8 mouse cellular contexts compared by ENCODE assay signal in genomic region chr1:172147835-172148278, GRCm38 (mm10). TPM values are rescaled to one million over a fixed set of nuclear protein-coding genes. Genes with fewer than 3 reads are reported as not detected.
DNase-seq lines count a peak whose midpoint lies in the region; ATAC-seq and TF ChIP-seq lines count a peak whose summit lies in the region.

TSS of gene Dcaf8 (plus strand) at chr1:172148084.

- 0 out of 2 replicates have a peak, but pooled peaks cover 5% of the 10 kb centered on the region for H3K4me1 ChIP-seq in embryonic facial prominence, embryonic 14.5 days (ENCODE audit: control insufficient read depth, insufficient read depth, low read length)
- peaks cover 3% of the 10 kb centered on the region; the same call in 1 of the 2 replicates for H3K4me1 ChIP-seq in heart, adult 2 months (ENCODE audit: control insufficient read depth, insufficient read depth, low read length)
- H3K4me1 ChIP-seq in limb, embryonic 13.5 days: peaks cover 29% of the 10 kb centered on the region
- peaks cover 23% of the 10 kb centered on the region for H3K4me1 ChIP-seq in midbrain, embryonic 16.5 days (ENCODE audit: control insufficient read depth, insufficient read depth, low read length)

- no peaks in the 10 kb centered on the region for H3K9me3 ChIP-seq in embryonic facial prominence, embryonic 14.5 days (ENCODE audit: control insufficient read depth, low read length)
- no peaks in the 10 kb centered on the region for H3K9me3 ChIP-seq in limb, embryonic 13.5 days
- no peaks in the 10 kb centered on the region for H3K9me3 ChIP-seq in midbrain, embryonic 16.5 days (replicated peaks; ENCODE audit: control insufficient read depth, low read length, poor library complexity, severe bottlenecking)

- intact Hi-C loops in heart, adult 2 months (cut with DNase I): loop anchor here (1.0 to 2.0 kb wide), 3 partner anchors 21 to 162 kb away; partner anchors contain the start of gene Pex19

- peak within 1 kb of the TSS; percentile 98 for H3K27ac ChIP-seq in embryonic facial prominence, embryonic 14.5 days (replicated peaks; ENCODE audit: low read depth, low read length)
- H3K27ac ChIP-seq in heart, adult 2 months: peak within 1 kb of the TSS; percentile 99
- H3K27ac ChIP-seq in limb, embryonic 13.5 days: peak within 1 kb of the TSS; percentile 95
- H3K27ac ChIP-seq in midbrain, embryonic 16.5 days (ENCODE audit: low read length): peak within 1 kb of the TSS; percentile 92

- peak within 1 kb of the TSS; percentile 61 for H3K4me2 ChIP-seq in embryonic facial prominence, embryonic 14.5 days (ENCODE audit: low read depth, low read length)
- H3K4me2 ChIP-seq in limb, embryonic 13.5 days (replicated peaks): peak within 1 kb of the TSS; percentile 72
- H3K4me2 ChIP-seq in midbrain, embryonic 16.5 days (ENCODE audit: low read length): peak within 1 kb of the TSS; percentile 92

- ATAC-seq in embryonic facial prominence, embryonic 14.5 days (ENCODE audit: low read depth): peak; percentile 99
- ATAC-seq in limb, embryonic 13.5 days (ENCODE audit: low FRiP score, low read depth): peak; percentile 99
- ATAC-seq in midbrain, embryonic 16.5 days: peak; percentile 99

- TF ChIP-seq CTCF in heart, adult 2 months (IDR thresholded peaks at IDR 0.05): no peak

- H3K4me3 ChIP-seq in embryonic facial prominence, embryonic 14.5 days (ENCODE audit: low read depth, low read length): peak within 1 kb of the TSS; percentile 98
- H3K4me3 ChIP-seq in heart, adult 2 months: peak within 1 kb of the TSS; percentile 100
- H3K4me3 ChIP-seq in limb, embryonic 13.5 days: peak within 1 kb of the TSS; percentile 90
- peak within 1 kb of the TSS; percentile 91 for H3K4me3 ChIP-seq in midbrain, embryonic 16.5 days (ENCODE audit: low read depth, low read length)

- peak within 1 kb of the TSS; percentile 100 for H3K9ac ChIP-seq in embryonic facial prominence, embryonic 14.5 days (ENCODE audit: low read depth, low read length)
- H3K9ac ChIP-seq in heart, adult 2 months (ENCODE audit: low read depth, low read length): peak within 1 kb of the TSS; percentile 100
- peak within 1 kb of the TSS; percentile 100 for H3K9ac ChIP-seq in limb, embryonic 13.5 days
- peak within 1 kb of the TSS; percentile 99 for H3K9ac ChIP-seq in midbrain, embryonic 16.5 days (ENCODE audit: low read depth, low read length)

- peak; percentile 95 for DNase-seq in 3T3-L1 (ENCODE audit: low read depth, low spot score)
- peak; percentile 96 to 97 for DNase-seq in adrenal gland, postnatal 4 days (ENCODE audit: low spot score in 2 of 2)
- peak; percentile 98 for DNase-seq in embryonic facial prominence, embryonic 14.5 days (ENCODE audit: low spot score)
- DNase-seq in heart, adult 2 months: peak; percentile 98 to 99
- peak; percentile 98 for DNase-seq in kidney, adult 8-10 months
- peak; percentile 96 to 99 for DNase-seq in spleen, postnatal 10 days (ENCODE audit: low spot score in 2 of 2)

- peak; percentile 51; the same call in 1 of the 2 replicates for TF ChIP-seq EP300 in heart, adult 2 months (IDR thresholded peaks at IDR 0.05; ENCODE audit: insufficient read depth, low read depth, low read length)

- peaks cover 25% of the 10 kb centered on the region for H3K36me3 ChIP-seq in embryonic facial prominence, embryonic 14.5 days (ENCODE audit: control insufficient read depth, insufficient read depth, low read length)
- H3K36me3 ChIP-seq in heart, adult 2 months (ENCODE audit: control insufficient read depth, insufficient read depth, low read length): peaks cover 22% of the 10 kb centered on the region
- peaks cover 30% of the 10 kb centered on the region for H3K36me3 ChIP-seq in limb, embryonic 13.5 days
- H3K36me3 ChIP-seq in midbrain, embryonic 16.5 days (ENCODE audit: control insufficient read depth, insufficient read depth, low read length): 0 out of 2 replicates have a peak, but pooled peaks cover 2% of the 10 kb centered on the region

- peaks cover 4% of the 10 kb centered on the region for H3K79me2 ChIP-seq in heart, adult 2 months (replicated peaks; ENCODE audit: control insufficient read depth, insufficient read depth, low read length)

- no peaks in the 10 kb centered on the region for H3K27me3 ChIP-seq in embryonic facial prominence, embryonic 14.5 days (replicated peaks; ENCODE audit: control insufficient read depth, insufficient read depth, low read length)
- H3K27me3 ChIP-seq in heart, adult 2 months (ENCODE audit: control insufficient read depth, insufficient read depth, low read length): no peaks in the 10 kb centered on the region
- no peaks in the 10 kb centered on the region for H3K27me3 ChIP-seq in limb, embryonic 13.5 days
- H3K27me3 ChIP-seq in midbrain, embryonic 16.5 days (ENCODE audit: control insufficient read depth, insufficient read depth, low read depth, low read length): no peaks in the 10 kb centered on the region

- peak; percentile 93 for TF ChIP-seq POLR2A in heart, adult 2 months (IDR thresholded peaks at IDR 0.05; ENCODE audit: insufficient read depth, low read depth, low read length)

- under 1% methylated on average over 26 of the region's 42 CpGs for WGBS in embryonic facial prominence, embryonic 14.5 days
- WGBS in heart, adult 2 months: under 1% methylated on average over 40 of the region's 42 CpGs
- WGBS in limb, embryonic 13.5 days: under 1% methylated on average over 41 of the region's 42 CpGs
- 0% methylated on average over 42 of the region's 42 CpGs for WGBS in midbrain, embryonic 16.5 days

RNA-seq across cellular contexts. Expression of gene Dcaf8, which starts in this region (rescaled TPM):
- total RNA-seq in adrenal gland, postnatal 4 days (2021): 100 to 1,000 TPM; 177 to 181 TPM
- polyA plus RNA-seq in embryonic facial prominence, embryonic 14.5 days (2014; fragmentation: Nextera tagmentation; extraction: Ambion mirVana): 102 and 119 TPM in 2 replicates
- total RNA-seq in heart, adult 2 months (2021): 100 to 1,000 TPM; 100 to 116 TPM
- 62.7 and 93.8 TPM in 2 replicates for polyA plus RNA-seq in heart, adult 2 months (2012; rRNA removed)
- 173 and 176 TPM in 2 replicates for polyA plus RNA-seq in limb, embryonic 13.5 days (2015; fragmentation: Nextera tagmentation; extraction: Ambion mirVana)
- polyA plus RNA-seq in midbrain, embryonic 16.5 days (2015; fragmentation: Nextera tagmentation; extraction: Ambion mirVana): 84.7 and 84.9 TPM in 2 replicates

Comparison
In these comparisons a context has a peak if more than half of its experiments do, and no peak if none do; other contexts are left out.
1. Peak in every context shown above with its lines: DNase-seq, ATAC-seq, H3K4me3 ChIP-seq and H3K27ac ChIP-seq.